Mouse (Mus musculus) midbrain, embryonic 10.5 days (tissue): ENCODE results near the gene Krt13. TPM values are rescaled to one million over a fixed set of nuclear protein-coding genes. Genes with fewer than 3 reads are reported as not detected.

ENCODE experiments used
- DNase-seq: peaks from one replicate; pipeline ENCODE4 v3.0.0-alpha.2; 2017; ENCODE audit warnings: low spot score
- H3K27ac ChIP-seq: fragments of 300-500 bp; sonication (generic); replicated peaks from 2 replicates; pipeline ENCODE4 v1.5.1; 2016; ENCODE audit warnings: mild to moderate bottlenecking
- H3K27me3 ChIP-seq: fragments of 300-500 bp; sonication (generic); 2 replicates; pipeline ENCODE4 v1.6.1; 2016; ENCODE audit warnings: low read depth, mild to moderate bottlenecking; ENCODE audit not compliant: poor library complexity, severe bottlenecking
- H3K36me3 ChIP-seq: fragments of 300-500 bp; sonication (generic); 2 replicates; pipeline ENCODE4 v1.6.1; 2016; ENCODE audit warnings: mild to moderate bottlenecking, moderate library complexity
- H3K4me1 ChIP-seq: fragments of 300-500 bp; sonication (generic); 2 replicates; pipeline ENCODE4 v1.6.1; 2016
- H3K4me3 ChIP-seq: fragments of 300-500 bp; sonication (generic); 2 replicates; pipeline ENCODE4 v1.5.1; 2016; ENCODE audit warnings: mild to moderate bottlenecking, moderate library complexity
- H3K9me3 ChIP-seq: fragments of 300-500 bp; sonication (generic); replicated peaks from 2 replicates; pipeline ENCODE4 v1.6.1; 2016; ENCODE audit warnings: mild to moderate bottlenecking
- WGBS: fragments of 180-500 bp; shearing (Covaris S2); methylation state at CpG from one replicate; pipeline ENCODE4 v1.1.7; 2016; 5-methylcytosine and 5-hydroxymethylcytosine counted together
- polyA plus RNA-seq: library from polyadenylated mRNA; unstranded; fragments of >200 nt; fragmentation: Nextera tagmentation; extraction: Ambion mirVana; gene quantifications from 2 replicates; pipeline ENCODE4 v1.2.1, GENCODE M21; 2016

Krt13 gene
- polyA plus RNA-seq, 1 experiment from 2014 or later = not detected

- 76% methylated on average over 9 of the region's 9 CpGs for WGBS
- H3K27me3 ChIP-seq = no peaks in the 10 kb centered on the region
These were observed 23.5 kb downstream of the Krt13 start for GRCm38 (mm10) chr11:100097819-100098218.

DNA sequence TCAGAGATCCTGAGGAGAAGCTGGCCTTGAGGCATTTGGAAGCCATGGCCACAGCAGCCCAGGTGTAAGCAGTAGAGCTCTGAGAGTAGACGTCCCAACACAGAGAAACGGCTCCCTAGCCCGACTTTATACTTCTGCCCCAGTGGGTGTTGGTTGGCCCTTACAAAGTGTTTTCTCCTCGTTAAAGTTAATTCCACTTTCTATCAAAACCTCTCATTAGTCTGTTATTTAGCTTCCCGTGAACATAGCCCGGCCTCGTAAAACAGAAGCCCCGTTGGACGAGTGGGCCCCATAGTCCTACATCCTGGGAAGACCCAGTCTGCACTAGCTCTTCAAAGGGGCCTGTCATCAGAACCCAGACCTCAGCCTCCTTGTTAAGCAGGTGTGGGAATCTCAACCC, 25.2 kb downstream of the Krt13 start, which contains the start of gene Krt35:
Gene Krt35, minus strand, starts transcription at position 101 of the 400 bp plus-strand sequence.
- 90% methylated on average over 9 of the region's 9 CpGs for WGBS
- no peak within 1 kb of the TSS for H3K27ac ChIP-seq
- DNase-seq = no peak
- H3K9me3 ChIP-seq = no peaks in the 10 kb centered on the region
- H3K36me3 ChIP-seq = no peaks in the 10 kb centered on the region
- H3K4me1 ChIP-seq = peaks cover 15% of the 10 kb centered on the region
- H3K27me3 ChIP-seq = no peaks in the 10 kb centered on the region
- no peak within 1 kb of the TSS for H3K4me3 ChIP-seq

More at GRCm38 (mm10) chr11:100097819-100098218, 23.5 kb downstream of the Krt13 start:
- H3K9me3 ChIP-seq = no peaks in the 10 kb centered on the region
- no peak overlapping the region for H3K4me3 ChIP-seq
- H3K4me1 ChIP-seq = peaks cover 15% of the 10 kb centered on the region
- peak overlapping the region; percentile 2; the same call in 1 of the 2 replicates for H3K27ac ChIP-seq
- DNase-seq = no peak
- H3K36me3 ChIP-seq = no peaks in the 10 kb centered on the region

GRCm38 (mm10) chr11:100088378-100089025, 32.9 kb downstream of the Krt13 start:
- H3K27ac ChIP-seq = no peak overlapping the region
- no peak for DNase-seq
- 74% methylated on average over 7 of the region's 7 CpGs for whole genome bisulfite sequencing
- H3K27me3 ChIP-seq = no peaks in the 10 kb centered on the region
- H3K4me3 ChIP-seq = no peak overlapping the region
- H3K9me3 ChIP-seq = no peaks in the 10 kb centered on the region
- H3K4me1 ChIP-seq = no peaks in the 10 kb centered on the region
- H3K36me3 ChIP-seq = no peaks in the 10 kb centered on the region

DNA sequence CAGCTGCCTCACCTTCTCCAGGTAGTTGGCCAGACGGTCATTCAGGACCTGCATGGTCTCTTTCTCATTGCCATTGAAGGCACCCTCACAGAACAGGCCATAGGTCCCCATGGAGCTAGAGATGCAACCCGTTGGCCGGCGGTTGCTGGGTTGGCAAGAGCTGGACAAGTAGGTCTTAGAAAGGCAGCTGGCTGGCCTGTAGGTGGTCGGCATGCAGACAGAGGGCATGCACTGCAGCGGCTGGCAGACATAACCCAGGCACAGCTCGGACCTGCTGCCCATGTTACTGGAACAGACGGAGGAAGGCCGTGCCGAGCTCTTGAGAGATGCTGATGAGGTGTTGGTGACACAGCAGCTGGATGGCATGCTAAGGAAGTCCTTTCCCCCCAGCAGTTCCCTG, 33.5 kb downstream of the Krt13 start, which contains the start of gene Krt32:
Gene Krt32, minus strand, starts transcription at position 366 of the 400 bp plus-strand sequence.
- no peak within 1 kb of the TSS for H3K4me3 ChIP-seq
- WGBS = 90% methylated on average over 10 of the region's 10 CpGs
- H3K27ac ChIP-seq = no peak within 1 kb of the TSS
- DNase-seq = no peak
- H3K9me3 ChIP-seq = no peaks in the 10 kb centered on the region
- H3K27me3 ChIP-seq = no peaks in the 10 kb centered on the region
- H3K4me1 ChIP-seq = no peaks in the 10 kb centered on the region
- no peaks in the 10 kb centered on the region for H3K36me3 ChIP-seq

- H3K4me3 ChIP-seq = no peak overlapping the region
- H3K27ac ChIP-seq = no peak overlapping the region
- H3K4me1 ChIP-seq = peaks cover 4% of the 10 kb centered on the region; the same call in 1 of the 2 replicates
- H3K36me3 ChIP-seq = no peaks in the 10 kb centered on the region
- H3K9me3 ChIP-seq = no peaks in the 10 kb centered on the region
- H3K27me3 ChIP-seq = no peaks in the 10 kb centered on the region
- no peak for DNase-seq
- 58% methylated on average over 1 of the region's 1 CpGs for WGBS
These were observed 47.5 kb downstream of the Krt13 start for GRCm38 (mm10) chr11:100073873-100074272.

Other genes with a start within 250 kb of the Krt13 start
- not detected in 2 replicates for gene Krtap9-1, start 248.2 kb downstream of the Krt13 start, polyA plus RNA-seq
- gene Gm11567, start 242.4 kb downstream of the Krt13 start, polyA plus RNA-seq = not detected in 2 replicates
- not detected in 2 replicates for gene Krtap31-1, start 213.6 kb downstream of the Krt13 start, polyA plus RNA-seq
- gene Gm11565, start 206.8 kb downstream of the Krt13 start, polyA plus RNA-seq = not detected in 2 replicates
- gene Krtap31-2, start 185.3 kb downstream of the Krt13 start, polyA plus RNA-seq = not detected in 2 replicates
- not detected in 2 replicates for gene Krtap9-5, start 173.1 kb downstream of the Krt13 start, polyA plus RNA-seq
- gene Krtap29-1, start 142.5 kb downstream of the Krt13 start, polyA plus RNA-seq = not detected in 2 replicates
- not detected in 2 replicates for gene Krtap16-1, start 135.0 kb downstream of the Krt13 start, polyA plus RNA-seq
- gene Krtap17-1, start 127.6 kb downstream of the Krt13 start, polyA plus RNA-seq = not detected in 2 replicates
- not detected in 2 replicates for gene Krt33a, start 105.4 kb downstream of the Krt13 start, polyA plus RNA-seq
- not detected in 2 replicates for gene Krt33b, start 91.7 kb downstream of the Krt13 start, polyA plus RNA-seq
- gene Krt34, start 80.0 kb downstream of the Krt13 start, polyA plus RNA-seq = not detected in 2 replicates
- not detected in 2 replicates for gene Krt31, start 71.0 kb downstream of the Krt13 start, polyA plus RNA-seq
- gene Krt32, start 33.3 kb downstream of the Krt13 start, polyA plus RNA-seq = not detected in 2 replicates
- not detected in 2 replicates for gene Krt35, start 25.3 kb downstream of the Krt13 start, polyA plus RNA-seq
- not detected in 2 replicates for gene Krt36, start 15.9 kb downstream of the Krt13 start, polyA plus RNA-seq
- gene Krt15, start 14.4 kb upstream of the Krt13 start, polyA plus RNA-seq = 0.74 and 1.8 TPM in 2 replicates
- gene Krt19, start 27.1 kb upstream of the Krt13 start, polyA plus RNA-seq = 5.9 and 6.3 TPM in 2 replicates
- not detected in 2 replicates for gene Krt9, start 71.7 kb upstream of the Krt13 start, polyA plus RNA-seq
- 1.0 and 1.2 TPM in 2 replicates for gene Krt14, start 86.0 kb upstream of the Krt13 start, polyA plus RNA-seq
- not detected in 2 replicates for gene Krt16, start 127.3 kb upstream of the Krt13 start, polyA plus RNA-seq
- gene Krt17, start 139.5 kb upstream of the Krt13 start, polyA plus RNA-seq = 0.12 and 0.16 TPM in 2 replicates
- not detected in 2 replicates for gene Krt42, start 148.3 kb upstream of the Krt13 start, polyA plus RNA-seq
- 1,709 and 1,814 TPM in 2 replicates for gene Eif1, start 198.3 kb upstream of the Krt13 start, polyA plus RNA-seq
- gene Gast, start 212.8 kb upstream of the Krt13 start, polyA plus RNA-seq = 0.56 TPM in 1 of 2 replicates, not detected in the other
- gene Hap1, start 234.6 kb upstream of the Krt13 start, polyA plus RNA-seq = 36.6 and 40.2 TPM in 2 replicates